Mouse (Mus musculus) frontal cortex, adult 2 months (tissue): Measurements from ENCODE around the gene Slc39a8. TPM values are rescaled to one million over a fixed set of nuclear protein-coding genes. Genes with fewer than 3 reads are reported as not detected.

Experiments used
- DNase-seq, 2 experiments: peaks; one replicate each; pipeline ENCODE4 v3.0.0; 2022; ENCODE audit warnings: low spot score in 1 of 2; ENCODE audit errors: extremely low spot score in 1 of 2
- polyA plus RNA-seq: library from polyadenylated mRNA; depleted of rRNA; stranded (reverse); fragments of >200 nt; gene quantifications from 2 replicates; pipeline ENCODE4 v1.2.3, GENCODE M21; 2012; rRNA removed

Slc39a8 gene
- polyA plus RNA-seq, 1 experiment: 3.4 TPM

DNA sequence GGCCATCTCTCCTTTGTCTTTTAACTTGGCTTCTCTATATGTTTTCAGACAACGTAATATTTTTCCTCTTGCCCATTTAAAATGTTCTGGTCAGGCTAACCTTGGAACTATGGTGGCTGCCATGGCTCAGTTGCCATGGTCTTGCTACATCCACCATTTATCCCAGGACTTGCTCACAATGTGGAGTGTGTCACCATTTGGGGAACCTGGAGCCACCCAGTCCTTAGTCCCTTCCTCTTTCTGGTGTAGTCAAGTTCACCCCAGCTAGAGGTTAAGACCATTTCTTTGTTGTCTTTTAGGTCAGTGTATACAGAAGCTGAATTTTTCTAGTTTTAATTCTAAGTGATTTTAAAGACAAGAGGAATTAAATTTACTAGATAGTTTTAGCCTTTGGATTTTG is 80.7 kb downstream of the Slc39a8 start:
- DNase-seq: no peak

DNA sequence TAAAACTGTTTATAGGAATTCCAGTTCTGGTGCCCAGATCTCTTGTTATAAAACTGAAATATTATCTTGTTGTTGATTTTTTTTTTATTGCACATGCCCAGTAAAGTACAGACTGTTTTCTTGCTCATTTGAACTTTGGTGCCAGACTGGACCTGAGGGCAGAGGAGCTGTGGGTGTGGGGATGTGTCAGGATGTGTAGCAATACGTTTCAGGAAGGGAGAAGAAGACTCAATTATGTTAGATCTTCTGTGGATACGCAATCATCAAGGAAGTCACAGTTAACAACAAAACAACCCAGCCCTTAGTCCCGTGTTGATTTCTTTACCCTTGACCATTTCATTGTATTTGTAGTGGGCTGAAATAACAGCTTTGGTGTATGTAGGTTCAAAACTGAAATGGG is 81.9 kb downstream of the Slc39a8 start:
- no peak for DNase-seq

DNA sequence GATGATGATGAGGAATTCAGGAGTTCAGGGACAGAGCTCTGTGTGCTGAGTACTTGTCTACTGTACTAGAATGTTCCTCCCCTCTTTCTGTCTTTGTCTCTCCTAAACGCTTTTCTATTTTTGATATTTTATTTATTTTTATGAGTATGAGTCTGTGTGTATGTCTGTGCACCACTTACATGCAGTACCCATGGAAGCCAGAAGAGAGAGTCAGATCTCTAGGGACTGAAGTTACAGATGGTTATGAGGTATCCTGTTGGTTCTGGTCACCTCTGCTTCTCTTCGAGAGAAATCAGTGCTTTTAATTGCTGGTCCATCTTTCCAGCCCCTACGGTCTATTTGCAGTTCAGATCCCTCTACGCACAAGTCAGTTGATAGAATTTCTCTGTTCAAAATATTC is 90.9 kb downstream of the Slc39a8 start:
- no peak for DNase-seq

DNA sequence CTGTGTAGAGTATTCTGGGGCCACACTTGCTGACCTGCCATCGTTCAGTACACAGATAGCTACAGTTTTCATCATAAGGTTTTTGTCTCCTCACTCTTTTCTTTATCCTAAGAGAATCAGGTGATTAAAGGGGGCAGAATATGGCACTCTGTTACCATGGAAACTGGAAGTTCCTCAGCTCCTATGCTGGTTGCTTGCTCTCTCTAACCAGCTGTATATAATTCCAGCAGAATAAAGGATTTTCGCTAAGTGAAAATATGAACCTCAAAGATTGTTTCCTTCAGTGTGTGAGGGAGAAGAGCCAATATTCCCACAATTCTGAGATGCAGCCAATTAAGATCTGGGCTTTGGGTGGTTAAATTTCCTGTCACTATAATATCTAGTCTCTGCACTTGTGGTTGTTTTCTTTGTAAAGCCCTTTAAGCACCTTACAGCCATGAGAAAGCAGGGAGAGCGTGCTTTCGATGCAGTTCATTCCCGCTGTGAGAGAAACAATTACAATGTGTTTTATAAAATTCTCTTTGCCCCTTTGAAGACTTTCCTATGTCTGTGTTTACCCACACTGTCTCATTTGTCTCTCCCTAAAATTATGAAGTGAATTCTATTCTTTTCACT is 93.6 kb downstream of the Slc39a8 start:
- no peak for DNase-seq

DNA sequence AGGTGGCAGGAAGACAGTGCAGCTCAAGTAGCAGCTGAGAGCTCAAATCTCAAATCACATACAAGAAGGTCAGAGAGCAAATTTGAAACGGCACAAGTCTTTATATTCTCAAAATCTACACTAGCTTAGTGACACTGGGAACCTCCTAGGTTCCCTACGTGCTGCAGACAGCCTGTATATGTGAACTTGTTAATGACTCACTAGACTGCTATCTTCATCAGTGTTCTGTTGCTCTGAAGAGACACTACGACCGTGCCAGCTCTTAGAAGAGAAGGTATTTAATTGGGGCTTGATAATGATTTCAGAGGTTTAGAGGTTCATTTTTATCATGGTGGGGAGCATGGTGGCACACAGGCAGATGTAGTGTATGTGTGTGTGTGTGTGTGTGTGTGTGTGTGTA is 94.2 kb downstream of the Slc39a8 start:
- no peak for DNase-seq

DNA sequence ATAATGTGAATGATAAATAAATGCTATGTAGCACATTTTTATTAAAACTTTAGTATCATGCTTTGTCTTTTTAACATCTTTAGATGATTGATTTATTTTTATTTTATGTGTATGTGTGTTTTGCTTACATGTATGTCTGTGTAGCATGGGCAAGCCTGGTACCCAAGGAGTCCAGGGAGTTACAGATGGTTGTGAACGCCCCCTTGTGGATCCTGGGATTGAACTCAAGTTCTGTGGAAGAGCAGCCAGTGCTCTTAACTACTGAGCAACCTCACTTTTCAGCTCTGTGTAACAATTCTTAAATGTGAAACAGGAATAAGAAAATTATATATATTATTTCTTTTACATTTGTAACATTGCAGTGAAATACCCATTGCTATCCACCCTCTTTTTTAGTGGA is 101.7 kb downstream of the Slc39a8 start:
- no peak for DNase-seq

DNA sequence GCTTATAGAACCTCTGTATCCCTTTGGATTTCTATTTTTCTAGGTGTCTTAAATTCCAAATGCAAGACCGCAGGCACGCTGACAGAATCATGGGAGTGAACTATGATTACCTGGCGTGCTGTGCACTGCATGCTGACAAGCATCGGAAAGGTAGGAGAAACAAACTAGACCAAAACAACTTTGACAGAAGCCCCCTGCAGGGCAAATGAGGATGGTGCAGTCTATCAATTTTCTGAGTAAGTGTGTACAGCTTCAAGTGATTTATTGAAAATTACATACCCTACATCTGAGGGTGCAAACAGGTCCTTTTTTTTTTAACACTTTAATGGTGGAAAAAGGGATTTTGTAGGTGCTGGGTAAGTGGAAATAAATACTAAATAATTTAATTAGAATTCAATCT is 103.1 kb downstream of the Slc39a8 start:
- no peak for DNase-seq

DNA sequence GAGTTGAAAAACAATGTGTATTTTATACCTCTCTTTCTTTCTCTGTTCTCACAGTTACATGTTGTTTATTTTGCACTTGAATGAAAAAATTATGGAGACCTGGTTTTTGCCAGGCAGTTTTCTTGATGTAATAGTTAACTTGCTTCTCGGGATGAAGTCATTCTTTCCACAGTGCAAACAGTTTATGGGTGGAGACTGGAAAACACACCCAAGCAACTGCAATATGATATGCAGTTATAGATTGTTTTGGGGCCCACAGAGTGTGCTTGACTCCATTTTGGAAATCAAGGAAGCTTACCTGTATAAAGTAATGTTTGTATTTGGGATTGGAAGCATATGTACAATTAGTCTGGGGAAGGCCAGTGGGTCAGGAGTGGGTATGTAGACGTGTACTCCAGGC is 112.4 kb downstream of the Slc39a8 start:
- DNase-seq: no peak

Other genes starting within 250 kb of the Slc39a8 start
- 23.4 and 24.0 TPM in 2 replicates for gene Nfkb1, start 133.7 kb upstream of the Slc39a8 start, polyA plus RNA-seq